Mouse (Mus musculus) embryonic facial prominence, embryonic 12.5 days (tissue): ENCODE results near the gene Atf3. TPM values are rescaled to one million over a fixed set of nuclear protein-coding genes. Genes with fewer than 3 reads are reported as not detected.

Source experiments
- ATAC-seq: fragments of 200-750 bp; cut with Nextera tagmentation; 2 replicates; pipeline ENCODE4 v1.8.0; 2017; ENCODE audit not compliant: insufficient number of reproducible peaks, insufficient read depth, low FRiP score, low TSS enrichment
- H3K27ac ChIP-seq: fragments of 300-500 bp; sonication (generic); 2 replicates; pipeline ENCODE4 v1.5.1; 2016; ENCODE audit warnings: mild to moderate bottlenecking
- H3K27me3 ChIP-seq: fragments of 300-500 bp; sonication (generic); 2 replicates; pipeline ENCODE4 v1.6.1; 2016; ENCODE audit warnings: mild to moderate bottlenecking, moderate library complexity
- H3K36me3 ChIP-seq: fragments of 300-500 bp; sonication (generic); 2 replicates; pipeline ENCODE4 v1.6.1; 2016; ENCODE audit warnings: mild to moderate bottlenecking
- H3K4me1 ChIP-seq: fragments of 300-500 bp; sonication (generic); 2 replicates; pipeline ENCODE4 v1.6.1; 2016
- H3K4me2 ChIP-seq: fragments of 300-500 bp; sonication (generic); replicated peaks from 2 replicates; pipeline ENCODE4 v1.6.1; 2016; ENCODE audit warnings: mild to moderate bottlenecking, moderate library complexity
- H3K4me3 ChIP-seq: fragments of 300-500 bp; sonication (generic); 2 replicates; pipeline ENCODE4 v1.5.1; 2016; ENCODE audit warnings: mild to moderate bottlenecking
- H3K9ac ChIP-seq: fragments of 300-500 bp; sonication (generic); 2 replicates; pipeline ENCODE4 v1.6.1; 2016; ENCODE audit warnings: mild to moderate bottlenecking, moderate library complexity
- H3K9me3 ChIP-seq: fragments of 300-500 bp; sonication (generic); 2 replicates; pipeline ENCODE4 v1.6.1; 2016; ENCODE audit warnings: mild to moderate bottlenecking, moderate library complexity
- WGBS: fragments of 180-500 bp; shearing (Covaris S2); methylation state at CpG from one replicate; pipeline ENCODE4 v1.1.7; 2016; 5-methylcytosine and 5-hydroxymethylcytosine counted together
- polyA plus RNA-seq: library from polyadenylated mRNA; unstranded; fragments of >200 nt; fragmentation: Nextera tagmentation; extraction: Ambion mirVana; gene quantifications from 2 replicates; pipeline ENCODE4 v1.2.1, GENCODE M21; 2016

Atf3 gene
- polyA plus RNA-seq, 1 experiment from 2014 or later: 2.8 TPM

DNA sequence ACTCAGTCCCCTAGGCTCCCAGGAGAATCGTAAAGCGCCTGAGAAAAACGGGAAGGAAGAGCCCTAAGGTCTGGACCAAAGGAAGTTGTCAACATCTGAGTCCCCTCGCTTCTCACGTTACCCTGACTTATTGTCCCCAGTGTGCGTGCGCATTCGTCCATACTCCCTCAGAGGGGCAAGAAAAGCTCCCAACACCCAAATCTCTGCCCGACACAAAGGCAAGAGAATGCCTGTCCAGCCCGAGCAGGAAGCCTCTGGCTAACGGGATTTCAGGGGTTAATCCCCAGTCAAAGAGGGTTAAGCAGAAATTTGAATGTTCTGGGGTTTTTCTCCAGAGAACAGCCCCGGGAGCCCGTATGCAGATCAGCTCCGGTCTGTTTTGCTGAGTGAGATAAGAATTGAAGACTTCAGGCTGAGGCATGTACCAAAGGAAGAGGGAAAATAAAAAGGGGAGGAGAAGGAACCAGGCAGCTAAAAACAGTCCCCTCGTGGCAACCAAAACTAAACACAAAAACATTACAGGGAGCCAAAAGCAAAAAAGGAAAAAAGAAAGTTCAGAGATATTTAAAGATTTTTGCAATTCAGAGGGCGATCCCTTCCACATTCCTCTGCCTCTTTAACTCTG is 32.0 kb downstream of the Atf3 start:
- Histone ChIP-seq H3K9me3 (no peaks in the 10 kb centered on the region), H3K4me2 (peak overlapping the region; percentile 99), H3K36me3 (no peaks in the 10 kb centered on the region), H3K4me3 (peak overlapping the region; percentile 54), H3K9ac (peak overlapping the region; percentile 27; the same call in 1 of the 2 replicates), H3K27ac (no peak overlapping the region), H3K4me1 (peaks cover 24% of the 10 kb centered on the region), H3K27me3 (peaks cover 67% of the 10 kb centered on the region)
- ATAC-seq: no peak
- WGBS: under 1% methylated on average over 16 of the region's 16 CpGs

DNA sequence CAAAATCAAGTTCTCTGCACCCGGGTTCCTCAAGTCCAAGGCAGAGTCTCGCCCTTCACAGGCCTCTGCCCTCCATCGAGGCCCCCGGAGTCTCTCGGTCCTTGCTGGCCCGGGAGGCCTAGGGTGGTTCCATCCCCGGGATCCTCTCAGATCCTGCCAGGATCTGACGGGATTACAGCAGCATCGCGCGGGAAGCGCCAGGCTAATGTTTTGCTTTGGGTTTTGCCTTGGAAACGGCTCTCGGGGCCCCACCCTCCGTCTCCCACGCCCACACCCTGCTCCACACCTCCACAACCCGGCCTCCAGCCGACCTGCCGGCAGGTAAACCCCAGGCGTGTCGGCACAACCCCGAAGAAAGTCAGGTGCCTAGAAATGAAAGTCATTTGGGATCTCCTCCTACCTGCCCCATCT is 33.0 kb downstream of the Atf3 start:
- H3K4me2 ChIP-seq: peak overlapping the region; percentile 99
- H3K27ac ChIP-seq: no peak overlapping the region
- no peak for ATAC-seq
- WGBS: under 1% methylated on average over 22 of the region's 22 CpGs
- no peaks in the 10 kb centered on the region for H3K9me3 ChIP-seq
- no peaks in the 10 kb centered on the region for H3K36me3 ChIP-seq
- no peak overlapping the region for H3K9ac ChIP-seq
- H3K4me3 ChIP-seq: peak overlapping the region; percentile 54
- peaks cover 71% of the 10 kb centered on the region for H3K27me3 ChIP-seq
- peaks cover 26% of the 10 kb centered on the region for H3K4me1 ChIP-seq

DNA sequence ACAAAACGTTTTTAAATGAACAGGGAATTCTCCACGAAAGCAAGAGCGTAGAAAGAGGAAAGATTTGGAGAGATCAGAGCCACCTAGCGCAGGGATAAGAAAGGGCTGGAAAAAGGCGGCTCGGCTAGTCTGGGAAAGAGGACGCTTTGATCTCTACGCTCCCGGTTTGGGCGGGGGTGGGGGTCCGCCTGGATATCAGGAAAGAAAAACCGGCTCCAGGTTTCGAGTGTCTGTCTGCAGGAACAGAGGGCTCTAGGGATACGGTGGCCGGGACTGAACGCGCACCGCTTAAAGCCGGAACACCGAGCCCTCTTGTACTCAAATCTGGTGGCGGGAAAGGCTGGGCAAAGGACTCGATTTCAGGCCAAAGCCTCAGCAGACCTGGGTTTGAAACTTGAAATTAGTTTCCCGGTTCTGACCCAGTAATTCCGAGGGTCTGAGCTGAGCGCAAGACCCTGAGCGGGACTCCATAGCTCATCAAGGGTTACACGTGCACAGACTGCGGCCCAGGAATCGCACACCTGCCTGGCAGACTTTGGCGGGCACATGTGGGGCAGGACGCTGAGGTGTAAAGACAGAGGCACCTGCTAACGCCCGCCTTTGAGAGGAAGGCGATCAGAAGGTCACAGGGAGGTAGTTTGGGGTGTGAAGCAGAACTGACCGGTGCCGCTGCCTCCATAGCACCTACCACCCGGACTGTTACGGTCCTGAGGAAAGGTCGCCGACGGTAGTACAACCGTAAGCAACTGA is 33.6 kb downstream of the Atf3 start:
- Histone ChIP-seq H3K36me3 (no peaks in the 10 kb centered on the region), H3K4me3 (peak overlapping the region; percentile 54), H3K9me3 (no peaks in the 10 kb centered on the region), H3K4me1 (peaks cover 31% of the 10 kb centered on the region), H3K27ac (no peak overlapping the region), H3K9ac (0 out of 2 replicates have a peak overlapping the region, but pooled peaks have one; percentile 24), H3K27me3 (peaks cover 71% of the 10 kb centered on the region), H3K4me2 (peak overlapping the region; percentile 99)
- WGBS: 1% methylated on average over 42 of the region's 42 CpGs
- ATAC-seq: no peak

GRCm38 (mm10) chr1:191183163-191184065 is 34.4 kb downstream of the Atf3 start:
- peak overlapping the region; percentile 54 for H3K4me3 ChIP-seq
- no peak overlapping the region for H3K27ac ChIP-seq
- peaks cover 37% of the 10 kb centered on the region for H3K4me1 ChIP-seq
- WGBS: under 1% methylated on average over 66 of the region's 67 CpGs
- peak overlapping the region; percentile 55 for H3K9ac ChIP-seq
- H3K27me3 ChIP-seq: peaks cover 67% of the 10 kb centered on the region
- ATAC-seq: peak; percentile 83
- no peaks in the 10 kb centered on the region for H3K9me3 ChIP-seq
- H3K36me3 ChIP-seq: no peaks in the 10 kb centered on the region
- H3K4me2 ChIP-seq: peak overlapping the region; percentile 99

GRCm38 (mm10) chr1:191182431-191183162 is 35.2 kb downstream of the Atf3 start:
- WGBS: under 1% methylated on average over 61 of the region's 61 CpGs
- H3K27me3 ChIP-seq: peaks cover 64% of the 10 kb centered on the region
- H3K4me3 ChIP-seq: peak overlapping the region; percentile 54
- H3K4me1 ChIP-seq: peaks cover 41% of the 10 kb centered on the region
- peak overlapping the region; percentile 55 for H3K9ac ChIP-seq
- no peaks in the 10 kb centered on the region for H3K36me3 ChIP-seq
- H3K9me3 ChIP-seq: no peaks in the 10 kb centered on the region
- ATAC-seq: peak; percentile 30; the same call in 1 of the 2 replicates
- H3K4me2 ChIP-seq: peak overlapping the region; percentile 99
- H3K27ac ChIP-seq: no peak overlapping the region

- Histone ChIP-seq H3K36me3 (no peaks in the 10 kb centered on the region), H3K9me3 (no peaks in the 10 kb centered on the region), H3K27me3 (peaks cover 55% of the 10 kb centered on the region), H3K4me3 (peak overlapping the region; percentile 54), H3K4me1 (peaks cover 41% of the 10 kb centered on the region), H3K4me2 (peak overlapping the region; percentile 99), H3K9ac (no peak overlapping the region), H3K27ac (no peak overlapping the region)
- ATAC-seq: no peak
- WGBS: 45% methylated on average over 12 of the region's 12 CpGs
Measured at GRCm38 (mm10) chr1:191181469-191182259, 36.2 kb downstream of the Atf3 start.

DNA sequence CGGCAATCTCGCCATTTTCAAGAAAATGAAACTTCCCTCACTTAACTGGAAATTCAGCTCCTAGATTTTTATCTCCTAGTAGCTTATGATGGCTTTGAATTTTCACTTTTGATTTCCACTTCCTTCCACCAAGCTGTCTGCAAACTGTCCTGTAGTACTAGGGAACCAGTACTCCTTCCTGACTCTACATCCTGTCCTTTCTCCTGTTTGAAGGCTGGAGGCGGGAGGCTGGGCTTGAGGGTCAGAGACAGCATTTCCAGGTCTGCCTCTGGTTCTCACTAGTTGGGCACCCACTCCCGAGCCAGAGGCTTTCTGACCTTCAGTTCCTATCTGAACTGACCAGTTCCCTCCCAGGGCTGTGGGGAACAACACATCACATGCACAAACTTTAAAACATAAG is 37.4 kb downstream of the Atf3 start:
- WGBS: 65% methylated on average over 4 of the region's 4 CpGs
- H3K27me3 ChIP-seq: peaks cover 42% of the 10 kb centered on the region
- no peak overlapping the region for H3K4me3 ChIP-seq
- H3K9ac ChIP-seq: no peak overlapping the region
- H3K4me2 ChIP-seq: no peak overlapping the region
- H3K27ac ChIP-seq: no peak overlapping the region
- no peaks in the 10 kb centered on the region for H3K36me3 ChIP-seq
- ATAC-seq: no peak
- no peaks in the 10 kb centered on the region for H3K9me3 ChIP-seq
- peaks cover 35% of the 10 kb centered on the region for H3K4me1 ChIP-seq

DNA sequence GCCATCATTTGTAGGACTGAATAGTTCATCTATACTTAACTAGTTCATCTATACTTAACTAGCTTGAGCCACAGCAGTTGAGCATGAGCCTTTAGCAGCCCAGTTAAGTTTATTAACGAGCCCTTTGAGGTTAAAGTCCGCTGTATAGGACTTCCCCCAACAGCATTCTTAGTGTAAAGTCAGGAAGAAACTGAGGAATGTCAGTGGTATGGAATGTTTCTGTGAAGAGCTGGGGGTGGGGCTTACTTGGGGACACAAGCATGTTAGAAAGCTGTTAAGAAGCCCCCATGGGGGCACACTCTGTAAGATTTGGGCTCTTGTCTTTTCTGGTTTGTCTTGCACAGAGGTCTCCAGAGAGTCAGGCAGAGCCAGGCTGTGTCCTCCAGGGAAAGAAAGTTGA is 38.0 kb downstream of the Atf3 start:
- Histone ChIP-seq H3K4me1 (peaks cover 29% of the 10 kb centered on the region), H3K9me3 (no peaks in the 10 kb centered on the region), H3K4me2 (no peak overlapping the region), H3K27ac (no peak overlapping the region), H3K27me3 (peaks cover 37% of the 10 kb centered on the region), H3K4me3 (no peak overlapping the region), H3K36me3 (no peaks in the 10 kb centered on the region), H3K9ac (no peak overlapping the region)
- 29% methylated on average over 2 of the region's 2 CpGs for WGBS
- ATAC-seq: no peak

DNA sequence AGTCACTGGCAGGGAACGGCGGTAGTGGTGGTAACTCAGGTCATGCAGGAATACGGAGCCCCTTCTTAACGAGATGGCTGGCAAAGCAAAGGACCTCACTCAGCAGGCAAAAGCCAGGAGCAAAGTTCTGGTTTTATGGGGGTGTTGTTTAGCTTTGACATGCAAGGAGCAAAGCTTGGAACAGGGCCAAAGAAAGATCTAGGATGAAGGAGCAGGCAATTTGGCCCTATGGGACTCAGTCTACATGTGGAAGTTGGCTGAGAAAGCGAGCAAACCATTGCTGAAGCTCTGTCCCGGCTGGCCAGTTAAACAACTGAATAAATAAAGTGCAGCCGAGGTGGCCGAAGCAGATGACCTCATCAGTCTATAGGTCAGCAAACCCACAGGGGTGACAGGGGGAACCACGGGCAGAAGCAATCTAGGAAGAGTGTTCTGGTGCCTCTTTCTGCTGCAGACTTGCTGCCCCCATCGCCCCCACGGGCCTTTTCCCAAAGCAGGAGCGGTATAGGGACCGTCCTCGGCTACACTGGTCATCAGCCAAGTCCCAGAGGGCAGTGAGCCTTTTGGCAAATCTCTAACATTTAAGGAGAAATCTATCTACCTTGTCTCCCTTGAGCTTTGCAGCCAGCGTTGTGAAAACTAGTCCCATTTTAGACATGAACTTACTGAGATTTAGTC is 39.2 kb downstream of the Atf3 start:
- 32% methylated on average over 15 of the region's 15 CpGs for WGBS
- H3K9ac ChIP-seq: no peak overlapping the region
- peaks cover 20% of the 10 kb centered on the region for H3K4me1 ChIP-seq
- H3K4me3 ChIP-seq: no peak overlapping the region
- no peak for ATAC-seq
- peaks cover 29% of the 10 kb centered on the region for H3K27me3 ChIP-seq
- no peaks in the 10 kb centered on the region for H3K9me3 ChIP-seq
- H3K27ac ChIP-seq: no peak overlapping the region
- no peaks in the 10 kb centered on the region for H3K36me3 ChIP-seq
- H3K4me2 ChIP-seq: no peak overlapping the region

DNA sequence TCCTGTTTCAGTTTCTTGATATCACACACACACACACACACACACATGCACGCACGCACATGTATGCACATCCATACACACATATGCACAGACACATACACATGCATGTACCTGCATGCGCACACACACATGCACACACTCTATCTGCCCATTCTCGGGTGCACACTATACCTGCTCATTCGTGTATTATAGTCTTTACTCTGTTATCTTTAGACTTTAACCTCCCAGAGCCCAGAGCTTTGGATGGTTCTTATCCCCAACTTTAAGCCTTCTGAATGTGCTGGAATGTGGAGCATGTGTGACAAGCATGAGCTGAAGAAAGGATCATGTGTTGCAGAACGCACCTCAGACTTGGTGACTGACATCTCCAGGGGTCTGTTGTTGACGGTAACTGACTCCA is 41.0 kb downstream of the Atf3 start:
- Histone ChIP-seq H3K4me3 (no peak overlapping the region), H3K4me1 (peaks cover 17% of the 10 kb centered on the region), H3K9ac (no peak overlapping the region), H3K4me2 (no peak overlapping the region), H3K36me3 (no peaks in the 10 kb centered on the region), H3K27me3 (peaks cover 16% of the 10 kb centered on the region), H3K27ac (no peak overlapping the region), H3K9me3 (no peaks in the 10 kb centered on the region)
- no peak for ATAC-seq
- WGBS: 68% methylated on average over 7 of the region's 7 CpGs
